Mouse (Mus musculus): ENCODE data around the gene Spink2. TPM values are rescaled to one million over a fixed set of nuclear protein-coding genes. Genes with fewer than 3 reads are reported as not detected.

Spink2 gene
- polyA plus RNA-seq (2011; ENCODE audit: insufficient read depth, insufficient read length, low replicate concordance, missing spikeins), result not detected in 2 replicates

GRCm38 (mm10) chr5:77211236-77211635 is at the start of gene Spink2:
Spink2 (minus strand) TSS chr5:77211471.
- no peak within 1 kb of the TSS for H3K4me3 ChIP-seq (replicated peaks; ENCODE audit: control insufficient read depth, low read depth, low read length)
- H3K4me1 ChIP-seq (ENCODE audit: control insufficient read depth, insufficient read depth, low read length), result no peaks in the 10 kb centered on the region; the same call in 1 of the 2 replicates
- WGBS, result 11% methylated on average over 17 of the region's 18 CpGs
- no peak within 1 kb of the TSS for H3K27ac ChIP-seq (ENCODE audit: control insufficient read depth, insufficient read depth, low read depth, low read length, poor library complexity)
- TF ChIP-seq POLR2A (IDR thresholded peaks at IDR 0.05; ENCODE audit: borderline replicate concordance, control insufficient read depth, low read depth, low read length), result no peak
- no peak for TF ChIP-seq CTCF (IDR thresholded peaks at IDR 0.05; ENCODE audit: control insufficient read depth, insufficient read depth, low read length)

- Histone ChIP-seq H3K4me1 (ENCODE audit: control insufficient read depth, insufficient read depth, low read length) (no peaks in the 10 kb centered on the region), H3K27ac (ENCODE audit: control insufficient read depth, insufficient read depth, low read depth, low read length, poor library complexity) (no peak overlapping the region), H3K4me3 (replicated peaks; ENCODE audit: control insufficient read depth, low read depth, low read length) (no peak overlapping the region)
- 77% methylated on average over 6 of the region's 6 CpGs for WGBS
- TF ChIP-seq POLR2A (IDR thresholded peaks at IDR 0.05; ENCODE audit: borderline replicate concordance, control insufficient read depth, low read depth, low read length), result no peak
- no peak for TF ChIP-seq CTCF (IDR thresholded peaks at IDR 0.05; ENCODE audit: control insufficient read depth, insufficient read depth, low read length)
Observed at GRCm38 (mm10) chr5:77260141-77260540, 48.9 kb upstream of the Spink2 start.

GRCm38 (mm10) chr5:77259315-77259714 is 48.0 kb upstream of the Spink2 start:
- Histone ChIP-seq H3K4me1 (ENCODE audit: control insufficient read depth, insufficient read depth, low read length) (no peaks in the 10 kb centered on the region), H3K4me3 (replicated peaks; ENCODE audit: control insufficient read depth, low read depth, low read length) (no peak overlapping the region), H3K27ac (ENCODE audit: control insufficient read depth, insufficient read depth, low read depth, low read length, poor library complexity) (no peak overlapping the region)
- no peak for TF ChIP-seq CTCF (IDR thresholded peaks at IDR 0.05; ENCODE audit: control insufficient read depth, insufficient read depth, low read length)
- TF ChIP-seq POLR2A (IDR thresholded peaks at IDR 0.05; ENCODE audit: borderline replicate concordance, control insufficient read depth, low read depth, low read length), result no peak

- Histone ChIP-seq H3K4me1 (ENCODE audit: control insufficient read depth, insufficient read depth, low read length) (no peaks in the 10 kb centered on the region), H3K27ac (ENCODE audit: control insufficient read depth, insufficient read depth, low read depth, low read length, poor library complexity) (no peak overlapping the region), H3K4me3 (replicated peaks; ENCODE audit: control insufficient read depth, low read depth, low read length) (no peak overlapping the region)
- TF ChIP-seq CTCF (IDR thresholded peaks at IDR 0.05; ENCODE audit: control insufficient read depth, insufficient read depth, low read length) (no peak), POLR2A (IDR thresholded peaks at IDR 0.05; ENCODE audit: borderline replicate concordance, control insufficient read depth, low read depth, low read length) (no peak)
- WGBS, result 81% methylated on average over 3 of the region's 3 CpGs
Observed at GRCm38 (mm10) chr5:77257603-77258002, 46.3 kb upstream of the Spink2 start.

GRCm38 (mm10) chr5:77254402-77254801 is 43.1 kb upstream of the Spink2 start:
- whole genome bisulfite sequencing, result 77% methylated on average over 3 of the region's 3 CpGs
- Histone ChIP-seq H3K4me1 (ENCODE audit: control insufficient read depth, insufficient read depth, low read length) (no peaks in the 10 kb centered on the region; the same call in 1 of the 2 replicates), H3K27ac (ENCODE audit: control insufficient read depth, insufficient read depth, low read depth, low read length, poor library complexity) (no peak overlapping the region), H3K4me3 (replicated peaks; ENCODE audit: control insufficient read depth, low read depth, low read length) (no peak overlapping the region)
- TF ChIP-seq CTCF (IDR thresholded peaks at IDR 0.05; ENCODE audit: control insufficient read depth, insufficient read depth, low read length), result no peak
- TF ChIP-seq POLR2A (IDR thresholded peaks at IDR 0.05; ENCODE audit: borderline replicate concordance, control insufficient read depth, low read depth, low read length), result no peak

- Histone ChIP-seq H3K4me3 (replicated peaks; ENCODE audit: control insufficient read depth, low read depth, low read length) (no peak overlapping the region), H3K4me1 (ENCODE audit: control insufficient read depth, insufficient read depth, low read length) (no peaks in the 10 kb centered on the region; the same call in 1 of the 2 replicates), H3K27ac (ENCODE audit: control insufficient read depth, insufficient read depth, low read depth, low read length, poor library complexity) (no peak overlapping the region)
- TF ChIP-seq CTCF (IDR thresholded peaks at IDR 0.05; ENCODE audit: control insufficient read depth, insufficient read depth, low read length) (no peak), POLR2A (IDR thresholded peaks at IDR 0.05; ENCODE audit: borderline replicate concordance, control insufficient read depth, low read depth, low read length) (no peak)
- 59% methylated on average over 1 of the region's 1 CpGs for WGBS
Observed at GRCm38 (mm10) chr5:77253154-77253553, 41.9 kb upstream of the Spink2 start.

GRCm38 (mm10) chr5:77252115-77252827 is 41.0 kb upstream of the Spink2 start:
- TF ChIP-seq POLR2A (IDR thresholded peaks at IDR 0.05; ENCODE audit: borderline replicate concordance, control insufficient read depth, low read depth, low read length), result no peak
- TF ChIP-seq CTCF (IDR thresholded peaks at IDR 0.05; ENCODE audit: control insufficient read depth, insufficient read depth, low read length), result no peak
- no peaks in the 10 kb centered on the region; the same call in 1 of the 2 replicates for H3K4me1 ChIP-seq (ENCODE audit: control insufficient read depth, insufficient read depth, low read length)
- H3K4me3 ChIP-seq (replicated peaks; ENCODE audit: control insufficient read depth, low read depth, low read length), result no peak overlapping the region
- 39% methylated on average over 8 of the region's 8 CpGs for WGBS
- no peak overlapping the region for H3K27ac ChIP-seq (ENCODE audit: control insufficient read depth, insufficient read depth, low read depth, low read length, poor library complexity)

GRCm38 (mm10) chr5:77251656-77252055 is 40.4 kb upstream of the Spink2 start:
- 30% methylated on average over 5 of the region's 5 CpGs for WGBS
- no peak overlapping the region for H3K4me3 ChIP-seq (replicated peaks; ENCODE audit: control insufficient read depth, low read depth, low read length)
- TF ChIP-seq CTCF (IDR thresholded peaks at IDR 0.05; ENCODE audit: control insufficient read depth, insufficient read depth, low read length) (no peak), POLR2A (IDR thresholded peaks at IDR 0.05; ENCODE audit: borderline replicate concordance, control insufficient read depth, low read depth, low read length) (no peak)
- no peaks in the 10 kb centered on the region; the same call in 1 of the 2 replicates for H3K4me1 ChIP-seq (ENCODE audit: control insufficient read depth, insufficient read depth, low read length)
- H3K27ac ChIP-seq (ENCODE audit: control insufficient read depth, insufficient read depth, low read depth, low read length, poor library complexity), result no peak overlapping the region; the same call in 1 of the 2 replicates
